Mouse (Mus musculus): ENCODE data around the gene Lamtor4. TPM values are rescaled to one million over a fixed set of nuclear protein-coding genes. Genes with fewer than 3 reads are reported as not detected.

Lamtor4 gene
- polyA plus RNA-seq, 1 experiment from 2014 or later = 54.4 TPM

GRCm38 (mm10) chr5:138291638-138292037 is 36.4 kb downstream of the Lamtor4 start:
- Histone ChIP-seq H3K4me2 (replicated peaks; ENCODE audit: low read depth, low read length) (no peak overlapping the region), H3K4me1 (replicated peaks; ENCODE audit: control insufficient read depth, insufficient read depth, low read length) (no peaks in the 10 kb centered on the region), H3K9ac (ENCODE audit: low read depth, low read length) (no peak overlapping the region), H3K36me3 (ENCODE audit: control insufficient read depth, insufficient read depth, low read length) (no peaks in the 10 kb centered on the region), H3K27ac (ENCODE audit: low read depth, low read length) (no peak overlapping the region), H3K27me3 (ENCODE audit: control insufficient read depth, insufficient read depth, low read length) (no peaks in the 10 kb centered on the region), H3K9me3 (ENCODE audit: control insufficient read depth, low read length) (no peaks in the 10 kb centered on the region), H3K4me3 (ENCODE audit: low read depth, low read length) (no peak overlapping the region)
- DNase-seq (ENCODE audit: low spot score) = no peak
- ATAC-seq (ENCODE audit: low FRiP score) = no peak
- WGBS = 87% methylated on average over 1 of the region's 1 CpGs

GRCm38 (mm10) chr5:138294158-138294557 is 38.9 kb downstream of the Lamtor4 start:
- no peak overlapping the region for H3K27ac ChIP-seq (ENCODE audit: low read depth, low read length)
- H3K4me1 ChIP-seq (replicated peaks; ENCODE audit: control insufficient read depth, insufficient read depth, low read length) = no peaks in the 10 kb centered on the region
- H3K4me3 ChIP-seq (ENCODE audit: low read depth, low read length) = no peak overlapping the region
- H3K9me3 ChIP-seq (ENCODE audit: control insufficient read depth, low read length) = no peaks in the 10 kb centered on the region
- DNase-seq (ENCODE audit: low spot score) (no peak), ATAC-seq (ENCODE audit: low FRiP score) (no peak)
- H3K36me3 ChIP-seq (ENCODE audit: control insufficient read depth, insufficient read depth, low read length) = no peaks in the 10 kb centered on the region
- H3K9ac ChIP-seq (ENCODE audit: low read depth, low read length) = no peak overlapping the region
- H3K4me2 ChIP-seq (replicated peaks; ENCODE audit: low read depth, low read length) = no peak overlapping the region
- no peaks in the 10 kb centered on the region for H3K27me3 ChIP-seq (ENCODE audit: control insufficient read depth, insufficient read depth, low read length)

- no peaks in the 10 kb centered on the region for H3K36me3 ChIP-seq (ENCODE audit: control insufficient read depth, insufficient read depth, low read length)
- no peak overlapping the region for H3K4me3 ChIP-seq (ENCODE audit: low read depth, low read length)
- H3K4me2 ChIP-seq (replicated peaks; ENCODE audit: low read depth, low read length) = no peak overlapping the region
- WGBS = 98% methylated on average over 2 of the region's 2 CpGs
- H3K4me1 ChIP-seq (replicated peaks; ENCODE audit: control insufficient read depth, insufficient read depth, low read length) = no peaks in the 10 kb centered on the region
- H3K9ac ChIP-seq (ENCODE audit: low read depth, low read length) = no peak overlapping the region
- no peaks in the 10 kb centered on the region for H3K9me3 ChIP-seq (ENCODE audit: control insufficient read depth, low read length)
- no peaks in the 10 kb centered on the region for H3K27me3 ChIP-seq (ENCODE audit: control insufficient read depth, insufficient read depth, low read length)
- DNase-seq (ENCODE audit: low spot score) = no peak
- H3K27ac ChIP-seq (ENCODE audit: low read depth, low read length) = no peak overlapping the region
- ATAC-seq (ENCODE audit: low FRiP score) = no peak
Observed at GRCm38 (mm10) chr5:138299613-138300012, 44.3 kb downstream of the Lamtor4 start.

Other genes starting within 250 kb of the Lamtor4 start
- not detected in 2 replicates for gene Smok3a, start 234.2 kb upstream of the Lamtor4 start, polyA plus RNA-seq (2014; fragmentation: Nextera tagmentation; extraction: Ambion mirVana)
- gene Smok3b, start 234.1 kb upstream of the Lamtor4 start, polyA plus RNA-seq (2014; fragmentation: Nextera tagmentation; extraction: Ambion mirVana) = not detected in 2 replicates
- not detected in 2 replicates for gene Smok3c, start 202.3 kb upstream of the Lamtor4 start, polyA plus RNA-seq (2014; fragmentation: Nextera tagmentation; extraction: Ambion mirVana)
- 32.5 and 39.4 TPM in 2 replicates for gene Zkscan1, start 170.4 kb upstream of the Lamtor4 start, polyA plus RNA-seq (2014; fragmentation: Nextera tagmentation; extraction: Ambion mirVana)
- gene Zscan21, start 138.6 kb upstream of the Lamtor4 start, polyA plus RNA-seq (2014; fragmentation: Nextera tagmentation; extraction: Ambion mirVana) = 110 and 124 TPM in 2 replicates
- gene Zfp113, start 99.7 kb upstream of the Lamtor4 start, polyA plus RNA-seq (2014; fragmentation: Nextera tagmentation; extraction: Ambion mirVana) = 28.9 and 33.4 TPM in 2 replicates
- gene Cops6, start 94.4 kb upstream of the Lamtor4 start, polyA plus RNA-seq (2014; fragmentation: Nextera tagmentation; extraction: Ambion mirVana) = 261 and 292 TPM in 2 replicates
- 15.8 and 19.9 TPM in 2 replicates for gene Ap4m1, start 83.5 kb upstream of the Lamtor4 start, polyA plus RNA-seq (2014; fragmentation: Nextera tagmentation; extraction: Ambion mirVana)
- 220 and 253 TPM in 2 replicates for gene Mcm7, start 83.1 kb upstream of the Lamtor4 start, polyA plus RNA-seq (2014; fragmentation: Nextera tagmentation; extraction: Ambion mirVana)
- 106 and 110 TPM in 2 replicates for gene Taf6, start 68.0 kb upstream of the Lamtor4 start, polyA plus RNA-seq (2014; fragmentation: Nextera tagmentation; extraction: Ambion mirVana)
- 52.4 and 56.4 TPM in 2 replicates for gene Cnpy4, start 68.0 kb upstream of the Lamtor4 start, polyA plus RNA-seq (2014; fragmentation: Nextera tagmentation; extraction: Ambion mirVana)
- 8.6 and 12.0 TPM in 2 replicates for gene Mblac1, start 61.2 kb upstream of the Lamtor4 start, polyA plus RNA-seq (2014; fragmentation: Nextera tagmentation; extraction: Ambion mirVana)
- gene Nxpe5, start 29.6 kb upstream of the Lamtor4 start, polyA plus RNA-seq (2014; fragmentation: Nextera tagmentation; extraction: Ambion mirVana) = not detected in 2 replicates
- 7.0 and 7.1 TPM in 2 replicates for gene BC037034, start 8.6 kb downstream of the Lamtor4 start, polyA plus RNA-seq (2014; fragmentation: Nextera tagmentation; extraction: Ambion mirVana)
- 4.6 and 6.1 TPM in 2 replicates for gene Gal3st4, start 17.4 kb downstream of the Lamtor4 start, polyA plus RNA-seq (2014; fragmentation: Nextera tagmentation; extraction: Ambion mirVana)
- 0.06 TPM in 2 replicates for gene Gm43720, start 24.5 kb downstream of the Lamtor4 start, polyA plus RNA-seq (2014; fragmentation: Nextera tagmentation; extraction: Ambion mirVana)
- gene Gpc2, start 24.5 kb downstream of the Lamtor4 start, polyA plus RNA-seq (2014; fragmentation: Nextera tagmentation; extraction: Ambion mirVana) = 20.8 and 23.9 TPM in 2 replicates
- 3.0 and 3.5 TPM in 2 replicates for gene Stag3, start 24.8 kb downstream of the Lamtor4 start, polyA plus RNA-seq (2014; fragmentation: Nextera tagmentation; extraction: Ambion mirVana)
- gene Pvrig, start 86.5 kb downstream of the Lamtor4 start, polyA plus RNA-seq (2014; fragmentation: Nextera tagmentation; extraction: Ambion mirVana) = 0.14 TPM in 1 of 2 replicates, not detected in the other
- 54.0 and 58.2 TPM in 2 replicates for gene Zfp157, start 186.0 kb downstream of the Lamtor4 start, polyA plus RNA-seq (2014; fragmentation: Nextera tagmentation; extraction: Ambion mirVana)

Measured in hindbrain, embryonic 11.5 days (tissue).